Mouse (Mus musculus) forebrain, postnatal 0 days (tissue): ENCODE data around the gene Wnk2. TPM values are rescaled to one million over a fixed set of nuclear protein-coding genes. Genes with fewer than 3 reads are reported as not detected.
"Not testable (repeated sequence)": the region's sequence is repeated elsewhere in the genome, so short reads cannot be mapped to it uniquely, and the experiment has no call there.

Experiments
- ATAC-seq: fragments of 200-750 bp; cut with Nextera tagmentation; 2 replicates; pipeline ENCODE4 v1.8.0; 2017; ENCODE audit warnings: mild to moderate bottlenecking, moderate library complexity
- DNase-seq: peaks from one replicate; pipeline ENCODE4 v3.0.0-alpha.2; 2015
- H3K27ac ChIP-seq: fragments of 300-500 bp; sonication (generic); 2 replicates; pipeline ENCODE4 v1.5.1; 2014; ENCODE audit warnings: low read depth, mild to moderate bottlenecking, antibody characterized with exemption, low read length, moderate library complexity, mixed read lengths
- H3K27me3 ChIP-seq: fragments of 300-500 bp; sonication (generic); 2 replicates; pipeline ENCODE4 v1.6.1; 2014; ENCODE audit warnings: mild to moderate bottlenecking, low read length, mixed read lengths; ENCODE audit not compliant: insufficient read depth
- H3K36me3 ChIP-seq: fragments of 300-500 bp; sonication (generic); 2 replicates; pipeline ENCODE4 v1.6.1; 2014; ENCODE audit warnings: mild to moderate bottlenecking, moderate library complexity; ENCODE audit not compliant: insufficient read depth
- H3K4me1 ChIP-seq: fragments of 300-500 bp; sonication (generic); 2 replicates; pipeline ENCODE4 v1.6.1; 2014; ENCODE audit warnings: antibody characterized with exemption; ENCODE audit not compliant: insufficient read depth
- H3K4me2 ChIP-seq: fragments of 300-500 bp; sonication (generic); 2 replicates; pipeline ENCODE4 v1.6.1; 2014; ENCODE audit warnings: low read depth, mild to moderate bottlenecking, moderate library complexity
- H3K4me3 ChIP-seq: fragments of 300-500 bp; sonication (generic); 2 replicates; pipeline ENCODE4 v1.5.1; 2014; ENCODE audit warnings: low read depth, low read length, mixed read lengths
- H3K9ac ChIP-seq: fragments of 300-500 bp; sonication (generic); 2 replicates; pipeline ENCODE4 v1.6.1; 2014; ENCODE audit warnings: mild to moderate bottlenecking
- H3K9me3 ChIP-seq: fragments of 300-500 bp; sonication (generic); 2 replicates; pipeline ENCODE4 v1.6.1; 2016; ENCODE audit warnings: low read length
- CTCF ChIP-seq: sonication (generic); IDR thresholded peaks from 2 replicates; pipeline ENCODE4 v1.5.1; 2016; ENCODE audit warnings: antibody characterized with exemption, control low read depth, low read depth
- WGBS: fragments of 180-500 bp; shearing (Covaris S2); extraction: QIAGEN DNeasy Blood & Tissue Kit; methylation state at CpG from one replicate; pipeline ENCODE4 v1.1.7; 2014; 5-methylcytosine and 5-hydroxymethylcytosine counted together
- polyA plus RNA-seq: library from polyadenylated mRNA; unstranded; fragments of >200 nt; fragmentation: Nextera tagmentation; extraction: Ambion mirVana; gene quantifications from 2 replicates; pipeline ENCODE4 v1.2.1, GENCODE M21; 2015
- total RNA-seq: library from RNA; depleted of rRNA; stranded (reverse); fragments of >200 nt; gene quantifications from 2 replicates; pipeline ENCODE4 v1.2.3, GENCODE M21; 2014

The Wnk2 gene
- total and polyA plus RNA-seq, 2 experiments from 2014 or later: 15.2 to 46.6 TPM

- H3K4me2 ChIP-seq: no peak overlapping the region
- no peaks in the 10 kb centered on the region for H3K4me1 ChIP-seq
- no peak overlapping the region for H3K9ac ChIP-seq
- no peak overlapping the region for H3K27ac ChIP-seq
- WGBS: 85% methylated on average over 6 of the region's 6 CpGs
- H3K9me3 ChIP-seq: no peaks in the 10 kb centered on the region
- peaks cover 62% of the 10 kb centered on the region for H3K36me3 ChIP-seq
- DNase-seq (no peak), ATAC-seq (no peak)
- no peak overlapping the region for H3K4me3 ChIP-seq
- H3K27me3 ChIP-seq: no peaks in the 10 kb centered on the region
- no peak for TF ChIP-seq CTCF
These were observed 77.8 kb downstream of the Wnk2 start for GRCm38 (mm10) chr13:49069979-49070378.

GRCm38 (mm10) chr13:49069393-49069792 lies 78.4 kb downstream of the Wnk2 start:
- Histone ChIP-seq H3K4me3 (no peak overlapping the region), H3K27ac (no peak overlapping the region), H3K4me1 (no peaks in the 10 kb centered on the region), H3K9ac (no peak overlapping the region), H3K9me3 (no peaks in the 10 kb centered on the region), H3K4me2 (no peak overlapping the region), H3K36me3 (peaks cover 62% of the 10 kb centered on the region), H3K27me3 (no peaks in the 10 kb centered on the region)
- DNase-seq: no peak
- ATAC-seq: no peak
- TF ChIP-seq CTCF: no peak
- WGBS: 78% methylated on average over 4 of the region's 4 CpGs

GRCm38 (mm10) chr13:49064257-49064656 lies 83.6 kb downstream of the Wnk2 start:
- DNase-seq (no peak), ATAC-seq (no peak)
- no peaks in the 10 kb centered on the region for H3K27me3 ChIP-seq
- H3K36me3 ChIP-seq: peaks cover 67% of the 10 kb centered on the region
- H3K4me2 ChIP-seq: no peak overlapping the region
- H3K9me3 ChIP-seq: no peaks in the 10 kb centered on the region
- TF ChIP-seq CTCF: no peak
- WGBS: 87% methylated on average over 5 of the region's 5 CpGs
- H3K9ac ChIP-seq: no peak overlapping the region
- no peaks in the 10 kb centered on the region for H3K4me1 ChIP-seq
- H3K27ac ChIP-seq: no peak overlapping the region
- H3K4me3 ChIP-seq: no peak overlapping the region

- Histone ChIP-seq H3K9ac (no peak overlapping the region), H3K36me3 (peaks cover 72% of the 10 kb centered on the region), H3K9me3 (no peaks in the 10 kb centered on the region), H3K4me1 (no peaks in the 10 kb centered on the region), H3K4me2 (no peak overlapping the region), H3K27ac (no peak overlapping the region), H3K27me3 (no peaks in the 10 kb centered on the region), H3K4me3 (no peak overlapping the region)
- DNase-seq: no peak
- 89% methylated on average over 7 of the region's 7 CpGs for WGBS
- ATAC-seq: no peak
- TF ChIP-seq CTCF: no peak
These were observed 87.4 kb downstream of the Wnk2 start for GRCm38 (mm10) chr13:49060456-49060855.

GRCm38 (mm10) chr13:49058528-49058927 lies 89.3 kb downstream of the Wnk2 start:
- Histone ChIP-seq H3K9ac (no peak overlapping the region), H3K4me3 (no peak overlapping the region), H3K36me3 (peaks cover 72% of the 10 kb centered on the region), H3K9me3 (no peaks in the 10 kb centered on the region), H3K27me3 (no peaks in the 10 kb centered on the region), H3K27ac (no peak overlapping the region), H3K4me1 (no peaks in the 10 kb centered on the region), H3K4me2 (no peak overlapping the region)
- WGBS: 94% methylated on average over 4 of the region's 4 CpGs
- ATAC-seq (peak; percentile 54; the same call in 1 of the 2 replicates), DNase-seq (peak; percentile 24)
- peak; percentile 77 for TF ChIP-seq CTCF

- no peaks in the 10 kb centered on the region for H3K27me3 ChIP-seq
- TF ChIP-seq CTCF: no peak
- peaks cover 66% of the 10 kb centered on the region for H3K36me3 ChIP-seq
- WGBS: 93% methylated on average over 4 of the region's 4 CpGs
- no peaks in the 10 kb centered on the region for H3K4me1 ChIP-seq
- DNase-seq (no peak), ATAC-seq (no peak)
- no peak overlapping the region for H3K4me2 ChIP-seq
- no peaks in the 10 kb centered on the region for H3K9me3 ChIP-seq
- no peak overlapping the region for H3K27ac ChIP-seq
- no peak overlapping the region for H3K4me3 ChIP-seq
- H3K9ac ChIP-seq: no peak overlapping the region
These were observed 91.5 kb downstream of the Wnk2 start for GRCm38 (mm10) chr13:49056304-49056703.

- not testable (repeated sequence) for H3K27me3 ChIP-seq, H3K4me2 ChIP-seq, ATAC-seq, H3K9me3 ChIP-seq, H3K4me1 ChIP-seq, H3K27ac ChIP-seq, H3K9ac ChIP-seq, H3K4me3 ChIP-seq
- H3K36me3 ChIP-seq: peaks cover 62% of the 10 kb centered on the region
- DNase-seq: peak; percentile 40
These were observed 93.1 kb downstream of the Wnk2 start for GRCm38 (mm10) chr13:49054753-49055152.

GRCm38 (mm10) chr13:49053333-49053732 lies 94.5 kb downstream of the Wnk2 start:
- Histone ChIP-seq H3K4me2 (no peak overlapping the region), H3K9me3 (no peaks in the 10 kb centered on the region), H3K4me3 (no peak overlapping the region), H3K9ac (no peak overlapping the region), H3K4me1 (no peaks in the 10 kb centered on the region), H3K27me3 (no peaks in the 10 kb centered on the region), H3K36me3 (peaks cover 60% of the 10 kb centered on the region), H3K27ac (no peak overlapping the region)
- DNase-seq (no peak), ATAC-seq (no peak)
- TF ChIP-seq CTCF: no peak
- 83% methylated on average over 2 of the region's 2 CpGs for WGBS
